In genomic region chr17:14693048-14693993, GRCm38 (mm10) we compare ENCODE assay signal across 8 mouse cellular contexts. TPM values are rescaled to one million over a fixed set of nuclear protein-coding genes. Genes with fewer than 3 reads are reported as not detected.
DNase-seq lines count a peak whose midpoint lies in the region; ATAC-seq and TF ChIP-seq lines count a peak whose summit lies in the region.

No protein-coding gene starts in this region.

- WGBS in kidney, postnatal 0 days = 14% methylated on average over 9 of the region's 9 CpGs
- 3% methylated on average over 9 of the region's 9 CpGs for WGBS in hindbrain, embryonic 14.5 days
- WGBS in midbrain, embryonic 16.5 days = 4% methylated on average over 9 of the region's 9 CpGs

- H3K27ac ChIP-seq in kidney, postnatal 0 days = no peak overlapping the region
- no peak overlapping the region for H3K27ac ChIP-seq in brown adipose tissue, adult 24 weeks (replicated peaks; ENCODE audit: low read depth, low read length)
- H3K27ac ChIP-seq in hindbrain, embryonic 14.5 days = no peak overlapping the region
- H3K27ac ChIP-seq in midbrain, embryonic 16.5 days (ENCODE audit: low read length) = no peak overlapping the region

- no peaks in the 10 kb centered on the region for H3K27me3 ChIP-seq in kidney, postnatal 0 days (ENCODE audit: insufficient read depth, low read length)
- H3K27me3 ChIP-seq in hindbrain, embryonic 14.5 days (ENCODE audit: control insufficient read depth, insufficient read depth, low read length) = no peaks in the 10 kb centered on the region
- no peaks in the 10 kb centered on the region for H3K27me3 ChIP-seq in midbrain, embryonic 16.5 days (ENCODE audit: control insufficient read depth, insufficient read depth, low read depth, low read length)

- no peaks in the 10 kb centered on the region for H3K9me3 ChIP-seq in kidney, postnatal 0 days (replicated peaks; ENCODE audit: low read length)
- no peaks in the 10 kb centered on the region for H3K9me3 ChIP-seq in hindbrain, embryonic 14.5 days (ENCODE audit: control insufficient read depth, low read length)
- no peaks in the 10 kb centered on the region for H3K9me3 ChIP-seq in midbrain, embryonic 16.5 days (replicated peaks; ENCODE audit: control insufficient read depth, low read length, poor library complexity, severe bottlenecking)

- H3K4me1 ChIP-seq in kidney, postnatal 0 days (replicated peaks; ENCODE audit: insufficient read depth, low read length) = no peaks in the 10 kb centered on the region
- H3K4me1 ChIP-seq in brown adipose tissue, adult 24 weeks (ENCODE audit: control insufficient read depth, insufficient read depth, insufficient read length, low read length) = peaks cover 3% of the 10 kb centered on the region
- H3K4me1 ChIP-seq in hindbrain, embryonic 14.5 days (replicated peaks; ENCODE audit: control insufficient read depth, insufficient read depth, low read length) = peaks cover 9% of the 10 kb centered on the region; the same call in 1 of the 2 replicates
- H3K4me1 ChIP-seq in midbrain, embryonic 16.5 days (ENCODE audit: control insufficient read depth, insufficient read depth, low read length) = peaks cover 7% of the 10 kb centered on the region

- peak overlapping the region; percentile 62 for H3K4me2 ChIP-seq in kidney, postnatal 0 days (ENCODE audit: low read length)
- peak overlapping the region; percentile 48 for H3K4me2 ChIP-seq in hindbrain, embryonic 14.5 days (replicated peaks)
- peak overlapping the region; percentile 49 for H3K4me2 ChIP-seq in midbrain, embryonic 16.5 days (ENCODE audit: low read length)

- no peaks in the 10 kb centered on the region; the same call in 1 of the 2 replicates for H3K36me3 ChIP-seq in kidney, postnatal 0 days (ENCODE audit: insufficient read depth, low read length)
- H3K36me3 ChIP-seq in hindbrain, embryonic 14.5 days (replicated peaks; ENCODE audit: control insufficient read depth, insufficient read depth) = no peaks in the 10 kb centered on the region
- no peaks in the 10 kb centered on the region for H3K36me3 ChIP-seq in midbrain, embryonic 16.5 days (ENCODE audit: control insufficient read depth, insufficient read depth, low read length)

- H3K9ac ChIP-seq in kidney, postnatal 0 days (ENCODE audit: low read depth, low read length) = peak overlapping the region; percentile 49
- peak overlapping the region; percentile 42; the same call in 1 of the 2 replicates for H3K9ac ChIP-seq in hindbrain, embryonic 14.5 days
- peak overlapping the region; percentile 36; the same call in 1 of the 2 replicates for H3K9ac ChIP-seq in midbrain, embryonic 16.5 days (ENCODE audit: low read depth, low read length)

- no peak for DNase-seq in kidney, postnatal 0 days (ENCODE audit: low spot score)
- DNase-seq in kidney, adult 9 months = no peak
- DNase-seq in hindbrain, embryonic 14.5 days (ENCODE audit: low spot score) = no peak
- no peak for DNase-seq in cerebellum, postnatal 4 days (ENCODE audit: low spot score in 2 of 2)
- no peak for DNase-seq in left cerebral cortex, adult 8-10 months (ENCODE audit: low spot score in 2 of 2)
- no peak for DNase-seq in adrenal gland, postnatal 36 days

- peak overlapping the region; percentile 26 for H3K4me3 ChIP-seq in kidney, postnatal 0 days (replicated peaks; ENCODE audit: low read depth, low read length)
- peak overlapping the region; percentile 42 for H3K4me3 ChIP-seq in brown adipose tissue, adult 24 weeks (ENCODE audit: insufficient read depth, low read depth, low read length)
- peak overlapping the region; percentile 22 for H3K4me3 ChIP-seq in hindbrain, embryonic 14.5 days (replicated peaks; ENCODE audit: low read length)
- H3K4me3 ChIP-seq in midbrain, embryonic 16.5 days (ENCODE audit: low read depth, low read length) = peak overlapping the region; percentile 23; the same call in 1 of the 2 replicates

- TF ChIP-seq CTCF in kidney, postnatal 0 days (IDR thresholded peaks at IDR 0.05; ENCODE audit: low read depth) = no peak

- ATAC-seq in kidney, postnatal 0 days (replicated peaks; ENCODE audit: low FRiP score, low read depth) = no peak
- ATAC-seq in hindbrain, embryonic 14.5 days (ENCODE audit: low FRiP score) = peak; percentile 36
- ATAC-seq in midbrain, embryonic 16.5 days = 0 out of 2 replicates have a peak, but pooled peaks have one; percentile 5

RNA-seq across cellular contexts. Expression of gene Thbs2, which starts 0.7 kb away (rescaled TPM):
- polyA plus RNA-seq in kidney, postnatal 0 days (2015; fragmentation: Nextera tagmentation; extraction: Ambion mirVana) = 24.6 and 29.5 TPM in 2 replicates
- 1.3 and 2.8 TPM in 2 replicates for polyA plus RNA-seq in brown adipose tissue, adult 24 weeks (2012; ENCODE audit: insufficient read depth, insufficient read length, missing spikeins)
- 5.6 and 5.8 TPM in 2 replicates for polyA plus RNA-seq in hindbrain, embryonic 14.5 days (2014; fragmentation: Nextera tagmentation; extraction: Ambion mirVana)
- polyA plus RNA-seq in midbrain, embryonic 16.5 days (2015; fragmentation: Nextera tagmentation; extraction: Ambion mirVana) = 2.4 and 3.1 TPM in 2 replicates
- 1 to 10 TPM; 4.9 to 7.5 (median 6.1) TPM for total RNA-seq in left cerebral cortex, adult 8-10 months (2022)
- 1 to 10 TPM; 2.7 to 3.5 TPM for total RNA-seq in adrenal gland, postnatal 36 days (2021)
